Mouse (Mus musculus) heart, adult 2 months (tissue): ENCODE data around the gene Wdsub1. TPM values are rescaled to one million over a fixed set of nuclear protein-coding genes. Genes with fewer than 3 reads are reported as not detected.

Experiments used
- DNase-seq, 2 experiments: peaks; one replicate each; pipeline ENCODE4 v3.0.0; 2021
- H3K27ac ChIP-seq: fragments of 200-600 bp; 2 replicates; pipeline ENCODE4 v1.8.1; 2022
- H3K27me3 ChIP-seq: fragments of 200-500 bp; 2 replicates; pipeline ENCODE4 v1.6.1; 2012; ENCODE audit warnings: mild to moderate bottlenecking, low read length, inconsistent platforms, mixed read lengths; ENCODE audit not compliant: control insufficient read depth, insufficient read depth
- H3K36me3 ChIP-seq: fragments of 200-500 bp; 2 replicates; pipeline ENCODE4 v1.6.1; 2012; ENCODE audit warnings: low read length, inconsistent platforms; ENCODE audit not compliant: control insufficient read depth, insufficient read depth
- H3K4me1 ChIP-seq: fragments of 200-500 bp; 2 replicates; pipeline ENCODE4 v1.6.1; 2011; ENCODE audit warnings: low read length; ENCODE audit not compliant: control insufficient read depth, insufficient read depth
- H3K4me3 ChIP-seq: fragments of 200-600 bp; 2 replicates; pipeline ENCODE4 v1.8.1; 2022
- H3K79me2 ChIP-seq: fragments of 200-500 bp; replicated peaks from 2 replicates; pipeline ENCODE4 v1.6.1; 2012; ENCODE audit warnings: mild to moderate bottlenecking, inconsistent platforms, low read length, moderate library complexity, mixed read lengths; ENCODE audit not compliant: control insufficient read depth, insufficient read depth
- H3K9ac ChIP-seq: fragments of 200-500 bp; 2 replicates; pipeline ENCODE4 v1.6.1; 2012; ENCODE audit warnings: low read depth, mild to moderate bottlenecking, control low read depth, inconsistent platforms, low read length, mixed read lengths
- CTCF ChIP-seq: fragments of 200-600 bp; IDR thresholded peaks from 2 replicates; pipeline ENCODE4 v1.8.1; 2022; ENCODE audit warnings: antibody characterized with exemption, mild to moderate bottlenecking, moderate library complexity
- EP300 ChIP-seq: fragments of 200-500 bp; IDR thresholded peaks from 2 replicates; pipeline ENCODE4 v1.6.1; 2011; ENCODE audit warnings: low read depth, low read length, control low read depth; ENCODE audit not compliant: insufficient read depth
- POLR2A ChIP-seq: fragments of 200-500 bp; IDR thresholded peaks from 2 replicates; pipeline ENCODE4 v1.6.1; 2011; ENCODE audit warnings: mild to moderate bottlenecking, low read depth, low read length, control low read depth; ENCODE audit not compliant: insufficient read depth
- WGBS: fragments of 180-500 bp; shearing (Covaris S2); methylation state at CpG from one replicate; pipeline ENCODE4 v1.1.7; 2018; 5-methylcytosine and 5-hydroxymethylcytosine counted together
- intact Hi-C: fragments of 180-260 bp; cut with DNase I; formaldehyde crosslinking; loops from one replicate; pipeline ENCODE4 v1.15.1; 2025
- polyA plus RNA-seq: library from polyadenylated mRNA; depleted of rRNA; stranded (reverse); fragments of >200 nt; gene quantifications from 2 replicates; pipeline ENCODE4 v1.2.3, GENCODE M21; 2012
- total RNA-seq, 2 experiments: library from RNA; stranded (reverse); gene quantifications; 2 replicates each; pipeline ENCODE4 v1.2.3; 2021

Wdsub1 gene
- total and polyA plus RNA-seq, 3 experiments, result 21.4 to 47.7 (median 22.1) TPM

- DNase-seq, result no peak
- H3K27me3 ChIP-seq, result no peaks in the 10 kb centered on the region
- H3K9ac ChIP-seq, result no peak overlapping the region
- peaks cover 11% of the 10 kb centered on the region for H3K4me1 ChIP-seq
- WGBS, result 84% methylated on average over 4 of the region's 4 CpGs
- intact Hi-C loops, result loop anchor here (5.0 kb wide), 1 partner anchor 42 kb away; the partner anchor contains the start of gene Wdsub1
- H3K79me2 ChIP-seq, result no peaks in the 10 kb centered on the region
- H3K4me3 ChIP-seq, result no peak overlapping the region
- H3K36me3 ChIP-seq, result peaks cover 6% of the 10 kb centered on the region
- H3K27ac ChIP-seq, result peak overlapping the region; percentile 88
- TF ChIP-seq EP300 (no peak), POLR2A (no peak), CTCF (no peak)
Observed at GRCm38 (mm10) chr2:59840191-59840590, 42.2 kb downstream of the Wdsub1 start.

- Histone ChIP-seq H3K79me2 (no peaks in the 10 kb centered on the region), H3K36me3 (peaks cover 6% of the 10 kb centered on the region), H3K27ac (peak overlapping the region; percentile 88), H3K4me1 (peaks cover 11% of the 10 kb centered on the region), H3K27me3 (no peaks in the 10 kb centered on the region), H3K9ac (no peak overlapping the region), H3K4me3 (no peak overlapping the region)
- WGBS, result 90% methylated on average over 2 of the region's 2 CpGs
- intact Hi-C loops, result loop anchor here (5.0 kb wide), 2 partner anchors 37 to 43 kb away; partner anchors contain the start of gene Wdsub1
- TF ChIP-seq CTCF, result no peak
- no peak for TF ChIP-seq EP300
- no peak for TF ChIP-seq POLR2A
- no peak for DNase-seq
Observed at GRCm38 (mm10) chr2:59839755-59840154, 42.6 kb downstream of the Wdsub1 start.

GRCm38 (mm10) chr2:59838825-59839224, 43.6 kb downstream of the Wdsub1 start:
- peak; percentile 58 to 72 for DNase-seq

GRCm38 (mm10) chr2:59831831-59832230, 50.6 kb downstream of the Wdsub1 start:
- Histone ChIP-seq H3K79me2 (no peaks in the 10 kb centered on the region), H3K9ac (no peak overlapping the region), H3K27ac (peak overlapping the region; percentile 80; the same call in 1 of the 2 replicates), H3K4me1 (peaks cover 32% of the 10 kb centered on the region), H3K36me3 (no peaks in the 10 kb centered on the region; the same call in none of the 2 replicates), H3K27me3 (no peaks in the 10 kb centered on the region), H3K4me3 (no peak overlapping the region)
- DNase-seq, result no peak
- intact Hi-C loops, result no loop called here
- peak; percentile 43; the same call in 1 of the 2 replicates for TF ChIP-seq EP300
- no peak for TF ChIP-seq POLR2A
- TF ChIP-seq CTCF, result no peak
- 67% methylated on average over 7 of the region's 7 CpGs for WGBS

More at GRCm38 (mm10) chr2:59838825-59839224, 43.6 kb downstream of the Wdsub1 start:
- intact Hi-C loops, result loop anchor here (5.0 kb wide), 1 partner anchor 37 kb away; no protein-coding TSS in a partner anchor
- TF ChIP-seq CTCF, result no peak
- TF ChIP-seq EP300, result peak; percentile 97
- peak; percentile 29; the same call in 1 of the 2 replicates for TF ChIP-seq POLR2A
- WGBS, result 54% methylated on average over 8 of the region's 8 CpGs
- no peaks in the 10 kb centered on the region for H3K79me2 ChIP-seq
- H3K27me3 ChIP-seq, result no peaks in the 10 kb centered on the region
- peak overlapping the region; percentile 92 for H3K27ac ChIP-seq
- no peak overlapping the region for H3K4me3 ChIP-seq
- peaks cover 11% of the 10 kb centered on the region for H3K4me1 ChIP-seq
- H3K9ac ChIP-seq, result no peak overlapping the region
- H3K36me3 ChIP-seq, result peaks cover 4% of the 10 kb centered on the region

- H3K4me1 ChIP-seq, result peaks cover 35% of the 10 kb centered on the region
- no peaks in the 10 kb centered on the region for H3K27me3 ChIP-seq
- intact Hi-C loops, result no loop called here
- DNase-seq, result no peak
- 75% methylated on average over 5 of the region's 5 CpGs for WGBS
- peak overlapping the region; percentile 25; the same call in 1 of the 2 replicates for H3K9ac ChIP-seq
- TF ChIP-seq POLR2A, result no peak
- no peak for TF ChIP-seq CTCF
- TF ChIP-seq EP300, result no peak
- no peaks in the 10 kb centered on the region; the same call in none of the 2 replicates for H3K36me3 ChIP-seq
- H3K27ac ChIP-seq, result peak overlapping the region; percentile 80
- H3K4me3 ChIP-seq, result no peak overlapping the region
- no peaks in the 10 kb centered on the region for H3K79me2 ChIP-seq
Observed at GRCm38 (mm10) chr2:59830940-59831339, 51.5 kb downstream of the Wdsub1 start.

- Histone ChIP-seq H3K27ac (peak overlapping the region; percentile 80), H3K79me2 (no peaks in the 10 kb centered on the region), H3K4me3 (no peak overlapping the region; the same call in 1 of the 2 replicates), H3K9ac (peak overlapping the region; percentile 22), H3K36me3 (peaks cover 1% of the 10 kb centered on the region), H3K27me3 (no peaks in the 10 kb centered on the region), H3K4me1 (peaks cover 36% of the 10 kb centered on the region)
- intact Hi-C loops, result no loop called here
- WGBS, result 22% methylated on average over 9 of the region's 9 CpGs
- peak in 1 of 2 experiments; percentile 61 for DNase-seq
- TF ChIP-seq CTCF (peak; percentile 66), POLR2A (peak; percentile 38; the same call in 1 of the 2 replicates), EP300 (peak; percentile 86)
Observed at GRCm38 (mm10) chr2:59830151-59830550, 52.2 kb downstream of the Wdsub1 start.
